Mouse (Mus musculus) CH12F3 (cell line): ENCODE results near the gene Defb22.

Experiments used
- in situ Hi-C: fragments of 300-500 bp; cut with MboI; formaldehyde crosslinking; loops from 2 replicates; pipeline ENCODE4 v1.14.3; 2020; ENCODE audit warnings: low sequenced_read_pairs

Defb22 gene

GRCm38 (mm10) chr2:152490038-152490437 is at the start of gene Defb22:
Defb22 (minus strand) TSS chr2:152490138.
- in situ Hi-C loops = no loop called here

DNA sequence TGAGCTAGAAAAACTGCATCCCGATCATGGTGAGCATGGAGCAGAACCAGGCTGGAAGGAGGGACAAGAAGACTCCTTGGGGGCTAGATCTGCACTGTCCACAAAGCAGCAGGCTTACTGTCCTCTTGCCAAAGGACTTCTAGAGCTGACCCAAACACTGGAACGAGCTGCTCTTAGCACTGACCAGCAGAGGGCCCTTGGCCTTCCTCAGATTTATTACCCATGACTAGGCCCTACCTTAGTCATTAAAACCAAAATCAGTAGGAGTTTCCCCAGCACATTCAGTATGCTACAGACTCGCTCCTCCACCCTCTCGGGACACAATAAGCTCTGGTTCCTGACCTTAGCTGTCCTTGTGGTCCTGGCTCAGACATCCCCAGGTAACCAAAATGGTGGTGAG is 28.0 kb upstream of the Defb22 start, which contains the start of gene Defb28:
Gene Defb28, plus strand, starts transcription at position 275 of the 400 bp plus-strand sequence.
- in situ Hi-C loops = no loop called here

GRCm38 (mm10) chr2:152516084-152516483 is 26.1 kb upstream of the Defb22 start:
- in situ Hi-C loops = no loop called here

DNA sequence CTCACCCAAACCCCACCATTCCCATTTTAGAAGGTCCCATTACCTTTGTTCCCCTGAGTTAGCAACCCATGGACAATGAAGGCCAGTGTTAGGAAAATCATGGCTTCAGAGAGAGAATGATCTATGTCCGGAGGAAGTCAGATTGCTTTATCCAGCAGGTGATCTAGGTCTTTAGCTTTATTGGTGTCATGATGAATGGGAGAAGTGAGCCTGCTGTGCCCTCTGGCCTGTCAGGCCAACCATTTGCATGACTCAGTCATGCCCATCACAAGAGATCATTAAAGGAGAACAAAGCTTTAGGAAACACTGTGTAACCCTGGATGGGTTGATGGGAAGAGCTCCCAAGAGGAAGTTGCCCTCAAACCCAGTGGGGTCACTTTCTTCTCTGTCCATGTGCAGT is 21.7 kb upstream of the Defb22 start, which contains the start of gene Defb26:
Gene Defb26, minus strand, starts transcription at position 101 of the 400 bp plus-strand sequence.
- in situ Hi-C loops = no loop called here

GRCm38 (mm10) chr2:152503950-152504349 is 14.0 kb upstream of the Defb22 start:
- in situ Hi-C loops = no loop called here

DNA sequence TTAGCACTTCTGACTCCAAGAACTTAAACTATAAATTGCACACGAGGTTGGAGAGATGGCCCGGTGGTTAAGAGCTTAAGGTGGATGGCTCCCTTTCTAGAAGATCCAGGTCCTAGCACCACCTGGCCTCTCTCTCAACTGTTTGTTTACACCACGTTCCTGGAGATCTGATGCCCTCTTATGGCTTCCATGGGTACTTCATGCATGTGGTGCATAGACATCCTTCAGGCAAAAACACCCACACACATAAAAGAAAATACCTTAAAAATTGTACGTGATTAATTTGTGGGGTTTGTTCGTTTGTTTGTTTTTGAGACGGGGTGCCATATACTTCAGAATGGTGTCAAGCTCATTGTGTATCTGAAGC is 10.9 kb upstream of the Defb22 start:
- in situ Hi-C loops = no loop called here

GRCm38 (mm10) chr2:152500204-152500862 is 10.4 kb upstream of the Defb22 start:
- in situ Hi-C loops = no loop called here

DNA sequence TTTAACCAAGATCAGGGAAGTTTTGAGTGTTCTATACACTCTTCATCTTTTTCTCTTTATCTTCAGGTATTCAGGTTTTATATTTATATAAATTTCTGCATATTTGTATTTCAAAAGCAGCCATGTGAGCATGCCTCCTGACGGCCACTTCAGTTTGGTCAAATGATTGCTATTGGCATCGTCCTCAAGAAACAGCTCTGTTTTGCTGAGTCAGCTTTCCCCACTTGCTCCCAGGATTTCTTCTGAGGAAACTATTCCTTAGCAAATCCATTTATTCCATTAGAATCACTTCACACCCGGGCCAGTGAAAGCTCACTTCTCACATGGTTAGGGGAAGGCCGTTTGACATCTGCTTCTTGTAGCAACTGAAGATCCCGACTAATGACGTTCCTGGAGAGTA is 8.1 kb upstream of the Defb22 start:
- in situ Hi-C loops = no loop called here

DNA sequence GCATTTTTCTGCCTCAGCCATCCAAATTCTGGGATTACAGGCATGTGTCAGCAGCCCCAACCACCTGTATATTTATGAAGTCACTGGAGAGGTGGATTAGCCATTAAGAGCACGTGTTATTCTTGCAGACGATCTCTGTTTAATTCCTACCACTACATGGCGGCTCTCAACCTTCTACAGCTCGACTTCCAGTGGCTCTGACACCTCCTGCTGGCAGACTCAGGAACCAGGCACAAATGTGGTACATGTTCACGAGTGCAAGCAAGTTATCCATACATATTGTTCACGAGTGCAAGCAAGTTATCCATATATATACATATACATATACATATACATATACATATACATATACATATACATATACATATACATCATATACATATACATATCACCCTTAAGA is 3.2 kb upstream of the Defb22 start:
- in situ Hi-C loops = no loop called here

- in situ Hi-C loops = no loop called here
Observed at GRCm38 (mm10) chr2:152487024-152487423, 2.9 kb downstream of the Defb22 start.

- in situ Hi-C loops = no loop called here
Observed at GRCm38 (mm10) chr2:152481726-152482125, 8.2 kb downstream of the Defb22 start.

GRCm38 (mm10) chr2:152480881-152481280 is 9.1 kb downstream of the Defb22 start:
- in situ Hi-C loops = no loop called here

- in situ Hi-C loops = no loop called here
Observed at GRCm38 (mm10) chr2:152476763-152477162, 13.2 kb downstream of the Defb22 start, which contains the start of gene Defb20. Defb20 (plus strand) TSS chr2:152477063.

GRCm38 (mm10) chr2:152472434-152472833 is 17.5 kb downstream of the Defb22 start:
- in situ Hi-C loops = no loop called here

DNA sequence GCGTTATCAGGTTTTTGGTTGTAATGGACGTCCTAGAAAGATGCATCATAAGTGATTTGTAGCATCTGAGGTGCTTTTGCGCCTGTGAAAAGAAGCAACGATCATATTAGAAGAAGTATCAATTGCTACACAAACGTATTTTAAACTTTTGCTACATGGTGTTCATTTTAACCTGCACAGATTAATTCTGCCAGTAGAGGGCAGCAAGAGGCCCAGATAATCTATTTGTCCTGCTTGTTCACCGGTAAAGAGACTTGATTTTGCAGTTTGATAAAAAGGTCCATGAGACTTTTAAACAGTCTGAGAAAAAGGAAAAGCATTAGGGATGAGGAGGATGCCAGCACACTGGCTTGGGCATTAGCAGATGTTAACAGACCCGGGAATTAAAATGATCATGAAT is 19.0 kb downstream of the Defb22 start:
- in situ Hi-C loops = no loop called here

GRCm38 (mm10) chr2:152464570-152465150 is 25.3 kb downstream of the Defb22 start, which contains the start of gene Defb23:
Defb23 (minus strand) TSS chr2:152464620.
- in situ Hi-C loops = no loop called here

- in situ Hi-C loops = no loop called here
Observed at GRCm38 (mm10) chr2:152459241-152459640, 30.7 kb downstream of the Defb22 start.

DNA sequence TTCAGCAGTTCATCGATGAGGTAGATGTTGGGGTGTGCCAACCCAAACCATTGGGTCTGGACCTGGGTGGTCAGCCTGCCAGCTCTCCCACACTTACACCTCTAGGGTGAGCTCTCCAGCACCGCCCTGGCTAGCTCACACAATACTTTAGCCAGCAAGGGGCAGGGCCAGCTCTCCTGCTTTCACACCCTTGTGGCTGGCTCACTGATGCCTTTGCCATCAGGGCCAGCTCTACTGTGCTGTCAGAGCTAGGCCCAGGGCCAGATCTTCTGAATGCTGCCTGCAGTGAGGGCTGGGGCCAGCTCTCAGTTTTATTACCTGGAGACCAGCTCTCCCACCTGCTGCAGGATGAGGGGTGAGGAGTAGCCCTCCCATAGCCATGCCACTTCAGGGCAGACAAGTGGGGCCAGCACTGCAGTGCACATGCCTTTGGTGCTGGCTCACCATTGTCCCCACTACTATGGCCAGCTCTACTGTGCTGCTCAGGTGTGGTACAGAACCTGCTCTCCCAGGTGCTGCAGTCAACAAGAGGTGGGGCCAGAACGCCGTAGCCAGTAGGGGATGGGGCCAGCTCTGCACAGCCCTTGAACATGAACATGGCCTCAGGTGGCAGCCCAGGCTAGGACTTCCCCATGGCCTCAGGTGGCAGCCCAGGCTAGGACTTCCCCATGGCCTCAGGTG is 37.7 kb downstream of the Defb22 start:
- in situ Hi-C loops = no loop called here

DNA sequence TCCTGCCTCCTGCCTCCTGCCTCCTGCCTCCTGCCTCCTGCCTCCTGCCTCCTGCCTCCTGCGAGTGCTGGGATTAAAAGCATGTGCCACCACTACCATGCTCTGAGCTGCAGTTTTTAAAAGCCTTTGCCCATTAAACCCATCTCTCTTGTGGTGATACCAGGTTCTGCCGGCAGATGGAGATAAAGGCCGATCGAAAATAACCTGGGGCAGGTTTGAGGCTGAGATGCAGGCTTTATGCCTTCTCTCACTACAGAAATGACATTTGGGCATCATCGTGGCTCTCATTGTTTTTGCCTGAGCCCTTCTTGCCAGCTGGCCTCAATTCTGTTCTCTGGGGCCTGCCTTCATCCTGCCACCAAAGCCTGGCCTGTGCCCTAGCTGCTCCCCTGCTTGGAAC is 39.7 kb downstream of the Defb22 start:
- in situ Hi-C loops = no loop called here

DNA sequence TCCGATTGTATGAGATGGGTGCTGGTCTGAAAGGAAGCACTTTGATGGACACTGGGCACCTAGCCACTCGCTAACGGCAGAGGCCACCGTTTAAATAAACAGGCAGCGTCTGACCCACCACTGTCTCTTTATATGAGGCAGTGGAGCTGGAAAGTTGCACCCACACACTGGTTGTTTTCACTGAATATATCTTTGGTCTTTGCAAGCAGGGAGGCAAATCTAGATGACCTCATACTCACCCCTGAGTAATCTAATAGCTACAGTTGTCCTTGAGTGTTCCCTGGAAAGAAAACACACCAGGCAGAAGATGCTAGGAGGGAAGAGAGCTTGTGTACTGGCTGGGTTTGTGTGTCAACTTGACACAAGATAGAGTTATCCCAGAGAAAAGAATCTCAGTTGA is 42.5 kb downstream of the Defb22 start:
- in situ Hi-C loops = no loop called here

- in situ Hi-C loops = no loop called here
Observed at GRCm38 (mm10) chr2:152446642-152447041, 43.3 kb downstream of the Defb22 start.

DNA sequence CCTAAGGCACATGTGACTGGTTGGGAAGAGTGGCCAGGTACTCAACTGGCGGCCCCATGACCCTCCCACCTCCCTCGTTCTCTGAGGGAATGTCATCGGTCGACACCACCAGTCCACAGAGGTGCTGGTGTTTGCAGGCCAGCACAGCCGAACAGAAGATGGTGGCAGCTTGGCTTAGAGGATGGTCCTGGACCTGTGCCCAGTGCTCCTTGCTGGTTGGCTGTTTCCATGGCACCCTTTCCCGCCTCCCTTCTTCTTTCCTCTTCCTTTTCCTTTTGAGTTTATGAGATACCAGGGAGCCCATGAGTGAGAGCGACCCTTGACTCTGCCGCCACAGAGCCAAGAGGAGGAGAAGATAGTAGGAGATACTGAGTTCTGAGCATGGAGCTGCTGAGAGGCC is 46.7 kb downstream of the Defb22 start:
- in situ Hi-C loops = no loop called here
